Mouse (Mus musculus): ENCODE data around the gene Lrrc25. TPM values are rescaled to one million over a fixed set of nuclear protein-coding genes. Genes with fewer than 3 reads are reported as not detected.

Gene Lrrc25
- total and polyA plus RNA-seq, 2 experiments from 2014 or later: 0.74 to 2.2 TPM

GRCm38 (mm10) chr8:70610796-70611771 lies 4.9 kb upstream of the Lrrc25 start:
- under 1% methylated on average over 54 of the region's 54 CpGs for WGBS
- ATAC-seq (ENCODE audit: low FRiP score) (no peak), DNase-seq (ENCODE audit: low spot score) (peak; percentile 48)
- no peaks in the 10 kb centered on the region for H3K9me3 ChIP-seq (ENCODE audit: low read length)
- TF ChIP-seq CTCF (IDR thresholded peaks at IDR 0.05): peak; percentile 85
- peak overlapping the region; percentile 46 for H3K9ac ChIP-seq (replicated peaks; ENCODE audit: low read length, poor library complexity, severe bottlenecking)
- no peaks in the 10 kb centered on the region for H3K27me3 ChIP-seq (ENCODE audit: insufficient read depth, low read length)
- H3K4me3 ChIP-seq (ENCODE audit: low read depth, low read length): peak overlapping the region; percentile 69
- H3K4me1 ChIP-seq (ENCODE audit: insufficient read depth, low read length): peaks cover 23% of the 10 kb centered on the region
- no peaks in the 10 kb centered on the region for H3K36me3 ChIP-seq (ENCODE audit: insufficient read depth, low read length)
- H3K27ac ChIP-seq (ENCODE audit: low read depth, low read length): peak overlapping the region; percentile 26; the same call in 1 of the 2 replicates
- H3K4me2 ChIP-seq (ENCODE audit: low read depth, low read length, poor library complexity, severe bottlenecking): peak overlapping the region; percentile 59

GRCm38 (mm10) chr8:70611849-70612248 lies 4.1 kb upstream of the Lrrc25 start:
- ATAC-seq (ENCODE audit: low FRiP score) (no peak), DNase-seq (ENCODE audit: low spot score) (peak; percentile 84)
- Histone ChIP-seq H3K9ac (replicated peaks; ENCODE audit: low read length, poor library complexity, severe bottlenecking) (peak overlapping the region; percentile 46), H3K4me3 (ENCODE audit: low read depth, low read length) (peak overlapping the region; percentile 69), H3K27me3 (ENCODE audit: insufficient read depth, low read length) (no peaks in the 10 kb centered on the region), H3K4me2 (ENCODE audit: low read depth, low read length, poor library complexity, severe bottlenecking) (peak overlapping the region; percentile 59), H3K36me3 (ENCODE audit: insufficient read depth, low read length) (no peaks in the 10 kb centered on the region), H3K9me3 (ENCODE audit: low read length) (no peaks in the 10 kb centered on the region), H3K27ac (ENCODE audit: low read depth, low read length) (no peak overlapping the region), H3K4me1 (ENCODE audit: insufficient read depth, low read length) (peaks cover 20% of the 10 kb centered on the region)
- under 1% methylated on average over 6 of the region's 6 CpGs for WGBS
- peak; percentile 98 for TF ChIP-seq CTCF (IDR thresholded peaks at IDR 0.05)

GRCm38 (mm10) chr8:70613763-70614162 lies 2.2 kb upstream of the Lrrc25 start:
- Histone ChIP-seq H3K9me3 (ENCODE audit: low read length) (no peaks in the 10 kb centered on the region), H3K4me1 (ENCODE audit: insufficient read depth, low read length) (peaks cover 14% of the 10 kb centered on the region), H3K27ac (ENCODE audit: low read depth, low read length) (no peak overlapping the region), H3K36me3 (ENCODE audit: insufficient read depth, low read length) (no peaks in the 10 kb centered on the region), H3K4me3 (ENCODE audit: low read depth, low read length) (no peak overlapping the region), H3K27me3 (ENCODE audit: insufficient read depth, low read length) (no peaks in the 10 kb centered on the region), H3K4me2 (ENCODE audit: low read depth, low read length, poor library complexity, severe bottlenecking) (no peak overlapping the region), H3K9ac (replicated peaks; ENCODE audit: low read length, poor library complexity, severe bottlenecking) (no peak overlapping the region)
- WGBS: 27% methylated on average over 1 of the region's 1 CpGs
- DNase-seq (ENCODE audit: low spot score) (no peak), ATAC-seq (ENCODE audit: low FRiP score) (no peak)
- no peak for TF ChIP-seq CTCF (IDR thresholded peaks at IDR 0.05)

GRCm38 (mm10) chr8:70614469-70614868 lies 1.5 kb upstream of the Lrrc25 start:
- 73% methylated on average over 5 of the region's 5 CpGs for WGBS
- DNase-seq (ENCODE audit: low spot score) (no peak), ATAC-seq (ENCODE audit: low FRiP score) (no peak)
- Histone ChIP-seq H3K4me1 (ENCODE audit: insufficient read depth, low read length) (peaks cover 12% of the 10 kb centered on the region), H3K9me3 (ENCODE audit: low read length) (no peaks in the 10 kb centered on the region), H3K9ac (replicated peaks; ENCODE audit: low read length, poor library complexity, severe bottlenecking) (no peak overlapping the region), H3K4me2 (ENCODE audit: low read depth, low read length, poor library complexity, severe bottlenecking) (no peak overlapping the region), H3K36me3 (ENCODE audit: insufficient read depth, low read length) (no peaks in the 10 kb centered on the region), H3K27me3 (ENCODE audit: insufficient read depth, low read length) (no peaks in the 10 kb centered on the region), H3K4me3 (ENCODE audit: low read depth, low read length) (no peak overlapping the region), H3K27ac (ENCODE audit: low read depth, low read length) (no peak overlapping the region)
- no peak for TF ChIP-seq CTCF (IDR thresholded peaks at IDR 0.05)

GRCm38 (mm10) chr8:70615281-70615680 lies 674 bp upstream of the Lrrc25 start:
- Histone ChIP-seq H3K4me2 (ENCODE audit: low read depth, low read length, poor library complexity, severe bottlenecking) (no peak overlapping the region), H3K4me1 (ENCODE audit: insufficient read depth, low read length) (peaks cover 7% of the 10 kb centered on the region; the same call in 1 of the 2 replicates), H3K9ac (replicated peaks; ENCODE audit: low read length, poor library complexity, severe bottlenecking) (no peak overlapping the region), H3K36me3 (ENCODE audit: insufficient read depth, low read length) (no peaks in the 10 kb centered on the region), H3K27ac (ENCODE audit: low read depth, low read length) (no peak overlapping the region), H3K27me3 (ENCODE audit: insufficient read depth, low read length) (no peaks in the 10 kb centered on the region), H3K9me3 (ENCODE audit: low read length) (no peaks in the 10 kb centered on the region), H3K4me3 (ENCODE audit: low read depth, low read length) (no peak overlapping the region)
- TF ChIP-seq CTCF (IDR thresholded peaks at IDR 0.05): no peak
- ATAC-seq (ENCODE audit: low FRiP score): no peak
- 88% methylated on average over 8 of the region's 8 CpGs for WGBS
- no peak for DNase-seq (ENCODE audit: low spot score)

- WGBS: 72% methylated on average over 11 of the region's 11 CpGs
- H3K27ac ChIP-seq (ENCODE audit: low read depth, low read length): no peak overlapping the region
- DNase-seq (ENCODE audit: low spot score) (no peak), ATAC-seq (ENCODE audit: low FRiP score) (no peak)
- H3K4me3 ChIP-seq (ENCODE audit: low read depth, low read length): no peak overlapping the region
- no peak overlapping the region for H3K9ac ChIP-seq (replicated peaks; ENCODE audit: low read length, poor library complexity, severe bottlenecking)
- H3K9me3 ChIP-seq (ENCODE audit: low read length): no peaks in the 10 kb centered on the region
- H3K36me3 ChIP-seq (ENCODE audit: insufficient read depth, low read length): no peaks in the 10 kb centered on the region
- peaks cover under 1% of the 10 kb centered on the region; the same call in 1 of the 2 replicates for H3K4me1 ChIP-seq (ENCODE audit: insufficient read depth, low read length)
- no peak overlapping the region for H3K4me2 ChIP-seq (ENCODE audit: low read depth, low read length, poor library complexity, severe bottlenecking)
- no peak for TF ChIP-seq CTCF (IDR thresholded peaks at IDR 0.05)
- H3K27me3 ChIP-seq (ENCODE audit: insufficient read depth, low read length): 0 out of 2 replicates have a peak, but pooled peaks cover 4% of the 10 kb centered on the region
Measured at GRCm38 (mm10) chr8:70616645-70617044, 690 bp downstream of the Lrrc25 start.
